Mouse (Mus musculus) gastrocnemius, postnatal 25 days (tissue): ENCODE results near the gene Fpr1. TPM values are rescaled to one million over a fixed set of nuclear protein-coding genes. Genes with fewer than 3 reads are reported as not detected.

Source experiments
- microRNA-seq, 2 experiments: library from miRNA; unstranded; fragments of <30 nt; microRNA quantifications; one replicate each; pipeline ENCODE4 v1.2.0; 2021; ENCODE audit warnings: borderline replicate concordance in 2 of 2
- total RNA-seq, 2 experiments: library from RNA; stranded (reverse); gene quantifications; 1 replicate in 1 of 2; 2 replicates in 1 of 2; pipeline ENCODE4 v1.2.3; 2021

The Fpr1 gene
- total RNA-seq, 2 experiments from 2014 or later, result not detected

Small RNA genes within 50 kb of the gene (microRNA-seq; reads per million reads assigned to microRNA genes)
- gene Gm25927, result 0 reads per million in 2 experiments
- gene Mir125a, result 2,551 to 4,613 reads per million in 2 experiments
- gene Mir99b, result 3,189 to 5,134 reads per million in 2 experiments
- gene Mirlet7e, result 0 reads per million in 2 experiments

Other genes with a start within 250 kb of the Fpr1 start
- gene Vmn2r90, start 180.2 kb downstream of the Fpr1 start, total RNA-seq, result not detected
- gene Spaca6, start 56.8 kb downstream of the Fpr1 start, total RNA-seq, result 10 to 100 TPM in 1 of 2 experiments, 1 to 10 TPM in 1; 7.0 to 15.8 TPM
- gene Has1, start 28.7 kb downstream of the Fpr1 start, total RNA-seq, result under 1 TPM; 0.15 to 0.40 TPM
- not detected for gene Fpr2, start 3.9 kb upstream of the Fpr1 start, total RNA-seq
- gene Fpr3, start 3.9 kb upstream of the Fpr1 start, total RNA-seq, result not detected
- gene Fpr-rs4, start 137.8 kb upstream of the Fpr1 start, total RNA-seq, result not detected
- gene Vmn2r124, start 165.5 kb upstream of the Fpr1 start, total RNA-seq, result not detected
- gene Vmn2r91, start 201.1 kb upstream of the Fpr1 start, total RNA-seq, result not detected